Mouse (Mus musculus) CD4-positive, CD25-positive, alpha-beta regulatory T cell, adult 4 months (primary cell): ENCODE measurements around the gene Scamp2. TPM values are rescaled to one million over a fixed set of nuclear protein-coding genes. Genes with fewer than 3 reads are reported as not detected.

Experiments used
- ATAC-seq: one replicate; pipeline ENCODE4 v1.8.0; 2017
- polyA plus RNA-seq, 2 experiments: library from polyadenylated mRNA; unstranded; fragments of 100-300 nt; shearing (Covaris generic); gene quantifications; one replicate each; pipeline ENCODE4 v1.2.1; 2017

Scamp2 gene
- polyA plus RNA-seq, 2 experiments from 2014 or later = 92.6 to 119 TPM

GRCm38 (mm10) chr9:57628717-57629116, 68.0 kb downstream of the Scamp2 start:
- ATAC-seq = no peak

- ATAC-seq = peak; percentile 45
Observed at GRCm38 (mm10) chr9:57629118-57629874, 68.6 kb downstream of the Scamp2 start.

- peak; percentile 69 for ATAC-seq
Observed at GRCm38 (mm10) chr9:57633481-57634024, 72.8 kb downstream of the Scamp2 start.

GRCm38 (mm10) chr9:57637272-57637671, 76.5 kb downstream of the Scamp2 start:
- no peak for ATAC-seq

GRCm38 (mm10) chr9:57637741-57638322, 77.1 kb downstream of the Scamp2 start:
- ATAC-seq = no peak

Other genes with a start within 250 kb of the Scamp2 start
- gene Ppcdc, start 120.8 kb upstream of the Scamp2 start, polyA plus RNA-seq = 100 to 1,000 TPM; 157 to 228 TPM
- gene Scamp5, start 92.9 kb upstream of the Scamp2 start, polyA plus RNA-seq = under 1 TPM in 1 of 2 experiments, not detected in 1; 0.26 TPM
- gene Rpp25, start 56.9 kb upstream of the Scamp2 start, polyA plus RNA-seq = not detected
- 100 to 1,000 TPM; 197 to 242 TPM for gene Cox5a, start 39.7 kb upstream of the Scamp2 start, polyA plus RNA-seq
- gene Fam219b, start 23.4 kb upstream of the Scamp2 start, polyA plus RNA-seq = 10 to 100 TPM; 22.2 to 29.8 TPM
- gene Mpi, start 8.2 kb upstream of the Scamp2 start, polyA plus RNA-seq = 10 to 100 TPM; 15.7 to 17.9 TPM
- gene Ulk3, start 28.5 kb downstream of the Scamp2 start, polyA plus RNA-seq = 10 to 100 TPM; 27.0 to 48.2 TPM
- not detected for gene Cplx3, start 45.3 kb downstream of the Scamp2 start, polyA plus RNA-seq
- 1 to 10 TPM in 1 of 2 experiments, under 1 TPM in 1; 0.79 to 1.4 TPM for gene Lman1l, start 59.8 kb downstream of the Scamp2 start, polyA plus RNA-seq
- gene Csk, start 92.7 kb downstream of the Scamp2 start, polyA plus RNA-seq = 100 to 1,000 TPM; 110 to 150 TPM
- gene Cyp1a2, start 122.8 kb downstream of the Scamp2 start, polyA plus RNA-seq = not detected
- not detected for gene Cyp1a1, start 127.0 kb downstream of the Scamp2 start, polyA plus RNA-seq
- 10 to 100 TPM; 30.2 to 30.5 TPM for gene Edc3, start 147.6 kb downstream of the Scamp2 start, polyA plus RNA-seq
- 100 to 1,000 TPM in 1 of 2 experiments, 10 to 100 TPM in 1; 95.0 to 107 TPM for gene Clk3, start 204.9 kb downstream of the Scamp2 start, polyA plus RNA-seq